Mouse (Mus musculus): Measurements from ENCODE around the gene 1700016K19Rik.

1700016K19Rik gene

GRCm38 (mm10) chr11:76037581-76038294, 38.0 kb downstream of the 1700016K19Rik start:
- DNase-seq, result no peak

- DNase-seq, result no peak
Observed at GRCm38 (mm10) chr11:76039271-76040053, 39.8 kb downstream of the 1700016K19Rik start.

GRCm38 (mm10) chr11:76040106-76040505, 40.4 kb downstream of the 1700016K19Rik start:
- DNase-seq, result no peak

GRCm38 (mm10) chr11:76040761-76041376, 41.2 kb downstream of the 1700016K19Rik start:
- no peak for DNase-seq

- no peak for DNase-seq
Observed at GRCm38 (mm10) chr11:76042041-76042638, 42.4 kb downstream of the 1700016K19Rik start.

- no peak for DNase-seq
Observed at GRCm38 (mm10) chr11:76042882-76043281, 43.2 kb downstream of the 1700016K19Rik start.

- no peak for DNase-seq
Observed at GRCm38 (mm10) chr11:76044468-76044867, 44.8 kb downstream of the 1700016K19Rik start.

- no peak for DNase-seq
Observed at GRCm38 (mm10) chr11:76045367-76045766, 45.7 kb downstream of the 1700016K19Rik start.

- DNase-seq, result no peak
Observed at GRCm38 (mm10) chr11:76050509-76050908, 50.8 kb downstream of the 1700016K19Rik start.

GRCm38 (mm10) chr11:76050967-76051512, 51.3 kb downstream of the 1700016K19Rik start:
- no peak for DNase-seq

GRCm38 (mm10) chr11:76052496-76052895, 52.8 kb downstream of the 1700016K19Rik start:
- no peak for DNase-seq

Data from embryo, embryonic 11 days (tissue).